Mouse (Mus musculus): ENCODE results near the gene Prep.
"Not testable (repeated sequence)": the region's sequence is repeated elsewhere in the genome, so short reads cannot be mapped to it uniquely, and the experiment has no call there.

The Prep gene

DNA sequence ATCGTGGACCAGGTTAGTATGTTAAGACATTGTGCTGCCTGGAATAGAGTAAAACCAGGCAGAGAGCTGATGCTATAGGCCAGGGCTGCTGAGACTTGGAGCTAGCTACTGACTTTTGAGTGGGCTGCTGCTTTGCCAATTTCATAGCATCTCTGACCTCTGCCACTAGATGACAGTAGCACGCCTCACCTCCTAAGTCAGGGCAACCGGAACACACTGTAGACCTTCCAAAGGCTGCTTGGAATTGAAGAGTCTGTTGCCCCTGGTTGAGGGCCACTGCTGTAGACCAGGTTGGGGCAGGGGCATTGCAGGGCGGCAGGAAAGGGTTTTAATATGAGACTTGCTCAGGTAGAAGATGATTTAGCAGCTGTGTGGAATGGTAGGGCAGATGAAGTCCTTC is 47.5 kb downstream of the Prep start:
- no peak for DNase-seq (ENCODE audit: low spot score in 2 of 2)

DNA sequence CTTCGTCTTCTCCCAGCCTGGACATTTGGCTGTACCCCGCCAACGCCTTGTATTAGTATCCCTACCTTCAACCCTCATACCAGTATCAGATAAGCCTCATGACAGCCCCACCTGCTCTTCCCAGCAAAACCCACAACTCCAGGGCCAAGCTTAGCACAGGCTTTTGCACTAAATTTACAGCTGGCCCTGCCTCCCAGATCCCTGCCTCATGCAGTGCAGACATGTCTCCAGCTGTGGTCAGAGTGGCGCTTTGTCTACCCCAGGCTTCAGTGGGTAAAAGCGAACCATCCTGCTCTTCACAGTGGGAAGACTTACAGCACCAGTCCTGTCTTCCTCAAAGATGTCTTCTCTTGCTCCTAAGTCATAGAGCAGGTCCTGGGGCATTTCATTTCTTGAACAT is 49.8 kb downstream of the Prep start:
- DNase-seq (ENCODE audit: low spot score in 2 of 2) = no peak

DNA sequence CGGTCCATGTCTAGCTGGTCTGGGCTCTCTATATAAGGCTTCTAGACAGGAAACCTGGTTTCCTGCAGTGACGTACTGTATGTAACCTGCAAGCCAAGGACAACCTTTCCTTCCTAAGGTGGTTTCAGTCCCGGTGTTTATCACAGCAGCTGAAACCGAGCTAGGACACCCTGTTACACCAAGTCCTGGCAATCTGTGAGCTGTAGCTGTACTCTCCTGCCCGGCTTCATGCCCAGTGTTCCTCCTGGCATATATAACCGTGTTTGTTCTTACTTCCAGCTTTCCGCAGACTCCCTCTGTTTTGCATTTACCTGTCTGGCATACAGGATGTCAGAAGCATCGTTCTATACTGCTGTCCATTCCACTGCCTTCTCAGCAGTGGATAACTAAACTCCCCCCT is 51.4 kb downstream of the Prep start:
- DNase-seq (ENCODE audit: low spot score in 2 of 2) = no peak

DNA sequence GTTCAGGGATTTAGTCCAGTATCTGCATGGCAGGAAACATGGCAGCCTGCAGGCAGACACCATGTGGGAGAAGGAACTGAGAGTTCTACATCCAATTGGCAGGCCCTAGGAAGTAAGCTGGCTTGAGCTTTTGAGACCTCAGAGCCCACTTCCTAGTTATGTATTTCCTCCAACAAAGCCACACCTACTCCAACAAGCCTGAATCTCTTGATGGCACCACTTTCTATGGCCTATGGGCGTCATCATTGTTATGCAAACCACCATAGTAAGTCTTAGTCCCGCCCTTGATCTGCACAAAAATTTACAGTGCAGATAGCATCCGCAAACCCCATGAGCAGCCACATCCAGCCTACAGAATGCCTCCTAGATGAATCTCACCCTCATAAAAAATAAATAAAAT is 54.6 kb downstream of the Prep start:
- no peak for DNase-seq (ENCODE audit: low spot score in 2 of 2)

DNA sequence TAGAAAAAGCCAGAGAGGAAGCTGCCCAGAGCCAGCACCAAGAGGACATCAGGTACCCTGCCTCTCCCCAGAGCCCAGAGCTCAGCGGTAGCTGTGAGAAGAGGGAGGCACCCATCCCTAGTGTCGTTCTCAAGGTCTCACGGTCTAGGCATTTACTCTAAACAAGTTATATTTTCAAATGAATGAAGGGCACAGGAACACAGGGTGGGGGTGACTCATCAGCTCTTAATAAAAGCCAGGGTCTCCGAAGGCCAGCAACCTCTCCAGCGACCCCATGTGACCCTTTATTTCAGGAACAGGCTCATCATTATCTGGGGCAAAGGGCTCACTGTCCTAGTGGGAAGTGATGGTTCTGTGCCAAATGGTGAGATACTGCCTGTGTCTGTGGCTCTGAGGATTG is 55.5 kb downstream of the Prep start:
- DNase-seq (ENCODE audit: low spot score in 2 of 2) = no peak

DNA sequence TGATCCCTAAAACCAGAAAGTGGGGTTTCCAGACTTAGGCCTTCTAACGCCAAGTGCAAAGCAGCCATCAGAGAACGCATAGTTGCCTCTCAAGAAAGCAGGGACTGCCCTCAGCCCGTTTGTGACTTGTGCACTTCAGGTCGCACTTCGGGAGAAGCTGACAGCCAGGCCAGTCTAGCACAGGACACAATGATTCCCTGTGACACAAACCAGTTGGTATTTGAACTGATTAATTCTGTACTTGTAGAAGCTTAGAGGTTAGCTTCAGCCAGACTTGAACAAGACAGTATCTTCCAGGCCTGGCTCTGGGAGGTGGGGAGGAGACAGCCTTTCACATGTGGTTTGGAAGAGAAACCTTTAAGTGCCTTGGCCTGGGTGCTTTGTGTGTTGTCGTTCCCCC is 56.0 kb downstream of the Prep start:
- no peak for DNase-seq (ENCODE audit: low spot score in 2 of 2)

DNA sequence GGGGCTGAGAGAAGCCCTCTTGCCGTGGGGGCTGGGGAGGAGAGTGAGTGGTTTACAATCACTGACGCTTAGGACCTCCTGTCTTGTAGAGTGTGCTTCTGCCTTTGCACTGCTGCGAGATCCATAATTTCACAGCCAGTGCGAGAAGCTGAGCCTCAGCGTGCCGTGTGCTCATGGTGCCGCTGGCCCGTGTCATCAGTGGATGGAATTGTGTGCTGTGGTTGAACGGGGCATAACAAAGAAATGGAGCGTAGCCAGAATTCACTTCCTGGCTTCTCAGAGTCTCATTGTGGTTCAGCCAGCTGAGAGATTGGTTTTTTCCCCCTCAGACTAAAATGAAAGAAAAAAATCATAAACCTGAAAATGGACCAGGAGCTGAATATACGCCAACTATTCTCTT is 62.1 kb downstream of the Prep start:
- DNase-seq (ENCODE audit: low spot score in 2 of 2) = no peak

DNA sequence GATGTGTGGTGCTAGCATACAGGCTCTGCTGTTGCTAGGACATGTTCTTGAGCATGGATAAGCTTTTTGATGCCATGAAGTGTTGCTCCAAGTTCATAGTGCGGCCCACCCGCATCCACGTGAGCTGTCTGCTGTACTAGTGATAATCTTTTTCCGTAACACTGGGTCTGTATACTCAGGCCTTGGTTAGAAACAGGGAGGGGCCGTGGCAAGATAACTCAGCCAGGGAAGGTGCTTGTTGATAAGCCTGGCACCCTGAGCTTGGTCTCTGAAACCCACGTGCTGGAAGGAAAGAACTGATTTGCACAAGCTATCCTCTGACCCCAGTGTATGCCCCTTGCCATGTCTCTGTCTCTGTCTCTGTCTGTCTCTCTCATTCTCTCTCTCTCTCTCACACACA is 63.0 kb downstream of the Prep start:
- DNase-seq (ENCODE audit: low spot score in 2 of 2) = no peak

DNA sequence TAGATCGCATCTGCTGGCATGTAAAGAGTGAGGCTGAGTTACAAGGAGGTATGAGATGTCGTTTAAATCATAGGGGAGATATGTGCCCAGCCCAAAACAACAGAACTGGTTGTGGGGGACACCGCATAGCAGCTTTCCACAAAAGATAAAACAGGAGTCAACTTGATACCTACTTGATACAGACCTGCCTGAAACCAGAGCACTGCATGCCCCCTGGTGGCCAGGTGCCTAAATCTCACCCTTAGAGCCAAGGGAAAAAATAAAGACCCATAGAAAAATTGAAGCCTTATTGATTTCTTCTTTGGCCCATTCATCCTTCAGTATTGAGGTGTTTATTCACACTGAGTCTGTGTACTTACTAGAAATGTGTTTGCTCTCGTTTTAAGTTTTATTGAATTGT is 65.4 kb downstream of the Prep start:
- DNase-seq (ENCODE audit: low spot score in 2 of 2) = peak; percentile 43 to 51

DNA sequence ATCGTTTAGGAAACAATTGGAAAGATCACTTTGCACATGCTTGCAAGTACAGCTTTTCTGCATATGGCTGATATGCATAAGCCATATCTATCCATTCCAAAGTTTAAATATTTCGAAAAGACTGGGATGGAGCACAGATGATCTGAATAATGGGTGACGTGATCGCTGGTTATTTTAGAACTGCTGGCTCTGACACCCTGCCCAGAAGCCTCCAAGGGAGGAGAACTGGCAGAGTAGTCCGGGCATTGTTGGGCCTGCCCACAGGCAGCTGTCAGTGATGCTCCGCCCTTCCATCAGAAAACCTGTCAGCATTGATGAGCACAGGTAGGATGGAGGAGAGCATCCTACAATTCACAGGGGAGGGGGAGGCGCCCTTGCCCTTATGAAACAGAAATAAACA is 69.8 kb downstream of the Prep start:
- DNase-seq (ENCODE audit: low spot score in 2 of 2) = peak; percentile 44 to 58

DNA sequence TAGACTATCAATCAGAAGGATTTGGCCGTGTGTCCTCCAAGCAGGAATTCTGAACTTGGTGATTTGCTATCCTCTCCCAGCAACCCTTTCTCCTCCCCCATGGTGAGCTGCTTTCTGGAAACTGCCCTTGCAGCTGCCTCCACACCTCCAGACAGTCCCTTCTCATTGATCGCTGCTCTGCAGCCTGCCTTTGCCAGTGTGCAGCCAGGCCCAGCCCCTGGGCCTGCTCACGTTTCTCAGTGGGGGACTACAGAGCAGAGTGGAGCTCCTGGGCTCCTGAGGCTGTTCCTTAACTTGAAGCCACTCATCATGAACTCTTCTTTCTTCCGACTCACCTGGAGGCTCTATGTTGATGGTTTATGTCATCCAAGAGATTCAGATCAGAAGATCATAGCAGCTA is 72.9 kb downstream of the Prep start:
- DNase-seq (ENCODE audit: low spot score in 2 of 2) = no peak

DNA sequence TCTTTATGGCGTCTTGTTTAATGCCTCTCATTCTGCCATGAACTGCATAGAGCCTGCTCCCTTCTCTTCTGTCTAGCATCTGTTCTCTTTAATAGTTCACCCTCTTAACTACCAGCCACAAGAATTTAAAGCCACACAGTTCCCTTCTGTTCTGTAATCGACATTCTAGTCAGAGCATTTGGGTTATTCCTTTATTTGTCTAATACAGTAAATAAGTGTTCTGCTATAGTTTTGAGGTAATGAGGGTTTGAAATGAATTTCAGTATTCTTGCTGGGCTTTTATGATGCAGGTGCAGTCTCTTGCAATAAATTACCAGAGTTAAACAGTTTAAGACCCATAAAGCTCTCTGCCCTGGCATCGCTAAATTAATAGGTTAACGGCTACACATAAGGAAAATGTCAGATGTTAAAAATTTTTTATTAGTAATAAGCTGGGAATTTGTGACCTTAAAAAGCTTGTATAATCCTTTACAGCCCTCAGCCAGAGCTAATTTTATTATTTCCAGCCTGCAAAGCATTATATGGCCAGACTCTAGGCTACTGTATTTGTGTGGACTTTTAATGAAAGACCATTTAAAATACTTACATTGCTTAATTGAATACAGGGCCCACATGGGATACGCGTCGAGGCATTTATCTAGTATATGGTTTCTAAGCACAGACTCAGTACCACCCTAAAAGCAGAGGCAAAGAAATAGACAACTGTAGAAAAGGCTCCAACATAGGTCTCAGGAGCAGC is 73.6 kb downstream of the Prep start:
- DNase-seq (ENCODE audit: low spot score in 2 of 2) = no peak

DNA sequence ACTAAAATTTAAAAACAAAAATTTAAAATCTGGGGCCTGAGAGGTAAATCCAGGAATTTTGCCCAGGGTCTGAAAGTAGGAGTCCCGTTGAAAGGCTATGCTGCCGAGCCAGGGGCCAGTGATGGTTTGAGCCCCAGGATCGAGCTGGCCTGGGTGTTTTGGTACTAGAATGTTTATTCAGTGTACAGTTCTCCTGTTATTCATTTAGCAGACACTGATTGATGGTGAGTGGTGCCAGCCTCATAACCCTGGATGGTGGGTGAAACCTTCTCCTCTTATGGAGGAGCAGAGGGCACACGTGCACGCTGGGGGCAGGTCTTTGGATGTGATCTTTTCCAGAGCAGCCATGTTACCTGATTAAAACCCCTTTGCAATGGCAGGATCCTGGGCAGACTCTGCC is 75.4 kb downstream of the Prep start:
- DNase-seq (ENCODE audit: low spot score in 2 of 2) = no peak

DNA sequence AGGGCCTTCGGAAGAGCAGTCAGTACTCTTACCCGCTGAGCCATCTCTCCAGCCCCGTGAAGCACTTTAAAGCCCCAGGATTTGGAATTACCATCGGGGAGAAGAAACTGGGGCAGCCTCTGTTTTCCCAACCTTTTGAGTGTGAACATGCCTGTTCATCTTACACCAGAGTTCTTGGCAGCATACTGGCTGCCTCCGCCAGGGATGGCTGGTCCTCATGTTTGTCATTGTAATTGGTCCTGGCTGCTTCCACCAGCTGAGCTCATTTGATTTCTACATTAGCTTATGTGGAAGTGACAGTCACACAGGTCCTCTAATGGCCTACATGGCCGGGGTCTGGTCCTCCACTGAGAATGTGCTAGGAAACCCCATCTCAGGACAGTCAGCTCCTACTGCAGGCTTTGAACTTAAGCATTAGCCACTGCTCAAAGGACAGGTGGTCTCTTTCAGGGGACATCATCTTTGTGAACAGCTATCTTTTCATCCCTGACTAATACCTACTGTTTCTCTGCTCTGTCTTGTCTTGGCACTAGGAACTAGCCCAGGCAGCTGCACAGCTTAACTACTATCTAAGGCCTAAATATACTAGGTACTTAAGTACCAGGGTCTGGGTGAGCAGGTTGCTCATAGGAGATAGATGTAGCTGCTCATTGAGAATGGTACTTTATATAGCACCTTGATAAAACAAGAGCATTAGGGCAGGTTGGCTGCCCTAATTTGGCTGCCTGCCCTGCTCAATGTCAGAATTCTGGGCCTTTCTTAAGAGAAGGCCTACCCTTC is 77.2 kb downstream of the Prep start:
- no peak for DNase-seq (ENCODE audit: low spot score in 2 of 2)

DNA sequence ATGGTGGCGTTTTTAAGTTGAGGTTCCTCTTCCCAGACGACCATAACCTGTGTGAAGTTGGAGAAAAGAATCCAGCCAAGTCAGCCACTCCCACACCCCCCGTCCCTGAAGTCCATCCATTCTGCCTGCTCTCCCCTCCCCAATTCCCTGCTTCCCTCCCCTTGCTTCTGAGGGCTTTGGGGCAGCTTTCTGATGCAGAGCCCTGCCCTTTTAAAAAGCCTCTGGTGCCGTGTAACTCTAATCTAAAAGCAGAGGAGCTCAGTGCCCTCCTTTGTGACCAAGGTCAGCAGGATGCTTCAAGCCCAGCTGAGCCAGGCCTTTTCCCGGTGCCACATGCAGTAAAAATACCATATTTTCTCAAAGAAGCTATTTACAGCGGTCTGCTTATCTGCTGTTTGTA is 79.8 kb downstream of the Prep start:
- no peak for DNase-seq (ENCODE audit: low spot score in 2 of 2)

DNA sequence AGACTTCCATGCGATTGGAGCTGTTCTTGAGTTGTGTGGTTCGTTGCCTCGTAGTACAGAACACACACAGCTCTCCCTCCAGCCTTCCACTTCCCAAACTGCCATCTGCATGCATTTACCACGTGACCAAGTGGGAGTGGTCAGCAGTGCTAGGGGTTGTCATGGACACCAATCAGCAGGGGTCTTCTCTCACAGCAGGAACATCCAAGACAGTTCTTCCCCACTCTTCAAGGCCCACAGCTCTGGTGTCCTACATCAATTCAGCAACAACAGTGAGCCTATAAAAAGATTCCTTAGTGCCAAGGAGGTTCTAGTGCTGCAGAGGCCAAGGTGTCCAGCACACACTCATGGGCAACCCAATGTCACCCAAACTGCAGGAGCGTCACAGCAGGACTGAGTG is 84.1 kb downstream of the Prep start:
- no peak for DNase-seq (ENCODE audit: low spot score in 2 of 2)

DNA sequence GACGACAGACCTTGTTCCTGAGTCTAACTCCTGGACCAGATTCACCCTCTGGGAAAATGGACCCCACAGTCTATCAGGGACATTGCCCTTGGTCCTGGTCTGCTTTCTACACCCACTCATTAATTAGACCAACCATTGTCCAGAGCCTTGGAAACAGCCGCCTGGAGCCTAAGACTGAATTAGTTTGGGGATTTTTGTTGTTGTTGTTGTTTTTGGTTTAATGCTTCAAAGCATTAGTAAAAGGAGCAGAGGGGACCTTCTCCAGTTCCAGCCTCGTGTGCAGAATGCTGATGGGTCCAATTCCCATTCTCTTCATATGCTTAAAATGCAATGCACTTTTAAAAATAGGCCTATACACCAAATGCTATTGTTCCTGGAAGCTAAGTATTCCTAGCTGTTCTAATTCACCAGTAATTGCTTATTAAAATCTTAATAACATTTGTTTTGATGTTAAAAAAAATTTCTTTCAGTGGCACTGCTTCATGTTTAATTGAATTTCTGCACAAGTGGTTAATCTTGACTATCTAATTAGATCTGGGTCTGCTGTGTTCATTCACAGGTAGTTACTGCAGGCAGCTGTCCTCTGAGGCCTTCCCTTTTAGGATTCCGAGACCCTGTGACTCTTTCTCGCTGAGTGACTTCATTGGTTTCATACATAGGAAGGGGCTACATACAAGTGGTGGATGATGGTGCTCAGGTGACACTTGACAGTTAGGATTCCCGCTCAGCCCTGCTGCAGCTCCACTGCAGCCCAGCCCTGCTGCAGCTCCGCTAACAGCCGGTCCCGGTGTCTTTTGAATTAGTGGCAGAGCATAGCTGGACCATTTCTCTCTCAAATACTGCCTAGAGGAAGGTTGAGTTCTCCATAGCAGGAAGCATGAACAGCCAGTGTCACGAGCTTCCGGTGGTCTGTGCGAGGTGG is 85.0 kb downstream of the Prep start:
- DNase-seq (ENCODE audit: low spot score in 2 of 2) = no peak

DNA sequence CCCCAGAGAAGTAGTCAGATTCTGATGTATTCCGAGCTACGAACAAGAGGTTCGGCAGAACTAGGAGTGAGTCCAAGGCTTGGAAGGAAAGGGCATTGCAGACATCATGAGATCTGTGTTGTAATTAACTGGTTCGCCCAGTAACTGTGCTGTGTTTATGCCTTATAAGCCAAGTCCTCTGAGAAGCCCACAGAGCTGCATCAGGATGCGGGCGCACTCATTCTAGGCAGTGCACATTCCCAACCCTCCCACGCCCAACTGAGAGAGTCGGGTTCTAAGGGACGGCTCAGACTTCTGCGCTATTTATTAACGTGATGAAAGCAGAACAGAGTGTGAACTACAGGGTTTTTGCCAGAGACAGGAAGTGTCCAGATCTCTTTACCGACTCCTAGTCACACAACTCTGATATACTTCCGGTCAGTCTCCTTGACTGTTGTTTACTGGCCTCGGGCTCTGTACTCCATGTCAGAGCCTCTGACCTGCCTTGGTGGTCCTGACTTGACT is 87.6 kb downstream of the Prep start:
- DNase-seq (ENCODE audit: low spot score in 2 of 2) = no peak

DNA sequence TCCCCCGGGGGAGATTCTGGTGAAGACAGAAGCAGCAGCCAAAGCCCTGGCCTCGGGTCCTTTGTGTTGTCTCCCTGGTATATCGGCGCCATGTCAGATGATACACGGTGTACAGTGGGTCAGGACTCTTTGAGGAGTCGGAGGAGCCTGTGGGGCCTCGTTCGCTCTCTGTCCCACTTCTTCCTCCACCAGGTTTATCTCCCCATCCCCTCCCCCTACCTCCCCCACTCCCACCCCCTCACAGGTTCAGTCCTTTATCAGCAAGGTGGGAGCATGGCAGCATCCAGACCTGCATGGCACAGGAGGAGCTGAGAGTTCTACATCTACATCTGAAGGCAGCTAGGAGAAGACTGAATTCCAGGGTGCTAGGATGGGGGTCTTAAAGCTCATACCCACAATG is 98.8 kb downstream of the Prep start:
- DNase-seq (ENCODE audit: low spot score in 2 of 2) = no peak

DNA sequence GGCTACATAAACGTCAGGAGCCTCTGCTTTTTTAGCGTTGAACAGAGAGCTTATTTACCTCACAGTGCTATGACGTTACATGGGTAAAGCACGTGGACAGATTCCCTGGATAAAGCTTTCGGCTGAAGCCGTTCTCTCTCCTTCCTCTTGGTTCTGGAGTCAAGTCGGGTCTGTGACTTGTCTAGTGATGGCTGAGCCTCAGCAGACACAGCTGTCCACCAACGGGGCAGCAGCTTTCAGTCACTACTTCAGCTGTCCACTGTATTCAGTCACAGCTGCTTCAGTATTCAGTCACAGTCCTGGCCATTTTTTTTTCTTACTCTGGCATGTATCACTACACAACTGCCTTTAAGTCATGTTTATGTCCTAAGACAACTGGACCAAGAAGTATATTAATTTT is 106.9 kb downstream of the Prep start:
- no peak for DNase-seq (ENCODE audit: low spot score in 2 of 2)

DNA sequence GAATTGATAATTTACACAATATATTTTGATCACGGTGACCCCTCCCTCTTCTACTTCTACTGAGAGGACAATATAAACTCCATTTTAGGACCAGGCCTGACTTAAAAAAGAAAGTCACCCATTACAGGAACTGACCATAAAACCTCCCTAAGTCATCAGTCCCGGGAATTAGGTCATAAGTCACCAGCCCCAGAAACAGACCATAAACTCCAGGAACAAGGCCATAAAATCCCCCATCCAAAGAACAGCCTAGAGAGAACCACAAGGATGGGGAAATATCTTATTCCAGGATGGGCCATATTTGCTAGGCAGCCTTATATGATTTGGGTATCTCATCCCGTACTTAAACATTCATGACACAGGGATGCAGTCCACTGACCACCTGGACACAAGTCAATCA is 107.3 kb downstream of the Prep start:
- no peak for DNase-seq (ENCODE audit: low spot score in 2 of 2)

DNA sequence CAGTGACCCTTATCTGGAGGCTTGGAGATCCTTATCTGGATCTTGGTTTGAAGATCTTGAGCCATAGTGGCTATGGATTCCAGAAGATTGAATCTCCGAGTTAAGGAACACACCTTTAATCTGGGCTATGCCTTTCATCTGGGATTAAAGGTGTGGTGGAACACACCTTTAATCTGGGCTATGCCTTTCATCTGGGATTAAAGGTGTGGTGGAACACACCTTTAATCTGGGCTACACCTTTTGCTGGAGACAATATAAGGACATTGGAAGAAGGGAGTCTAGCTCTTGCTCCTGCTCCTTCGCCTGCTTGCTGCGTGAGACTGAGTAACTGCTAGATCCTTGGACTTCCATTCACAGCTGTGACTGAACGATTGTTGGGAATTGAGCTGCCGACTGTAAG is 110.8 kb downstream of the Prep start, which contains the start of gene Popdc3:
Gene Popdc3, plus strand, starts transcription at position 301 of the 400 bp plus-strand sequence.
- DNase-seq (ENCODE audit: low spot score in 2 of 2) = not testable (repeated sequence)
